Mouse (Mus musculus) kidney, adult 9 months (tissue): ENCODE measurements around the gene 1700008O03Rik.

Experiments
- DNase-seq: peaks from one replicate; pipeline ENCODE4 v3.0.0; 2022

The 1700008O03Rik gene

GRCm38 (mm10) chr7:44343459-44344015 lies 42.1 kb downstream of the 1700008O03Rik start:
- no peak for DNase-seq

GRCm38 (mm10) chr7:44341714-44342113 lies 43.9 kb downstream of the 1700008O03Rik start:
- DNase-seq = no peak

GRCm38 (mm10) chr7:44341119-44341518 lies 44.5 kb downstream of the 1700008O03Rik start:
- no peak for DNase-seq

- DNase-seq = no peak
Observed at GRCm38 (mm10) chr7:44340226-44340625, 45.4 kb downstream of the 1700008O03Rik start.

- DNase-seq = no peak
Observed at GRCm38 (mm10) chr7:44337121-44337849, 48.3 kb downstream of the 1700008O03Rik start.

GRCm38 (mm10) chr7:44336046-44337021 lies 49.3 kb downstream of the 1700008O03Rik start:
- no peak for DNase-seq

- DNase-seq = no peak
Observed at GRCm38 (mm10) chr7:44335031-44335878, 50.4 kb downstream of the 1700008O03Rik start.

GRCm38 (mm10) chr7:44334139-44334538 lies 51.5 kb downstream of the 1700008O03Rik start:
- no peak for DNase-seq

GRCm38 (mm10) chr7:44332336-44332735 lies 53.3 kb downstream of the 1700008O03Rik start:
- DNase-seq = no peak

- no peak for DNase-seq
Observed at GRCm38 (mm10) chr7:44326614-44327013, 59.0 kb downstream of the 1700008O03Rik start.

GRCm38 (mm10) chr7:44322290-44322689 lies 63.3 kb downstream of the 1700008O03Rik start:
- DNase-seq = no peak

- DNase-seq = no peak
Observed at GRCm38 (mm10) chr7:44320886-44321285, 64.7 kb downstream of the 1700008O03Rik start.

- DNase-seq = peak; percentile 31
Observed at GRCm38 (mm10) chr7:44317913-44318312, 67.7 kb downstream of the 1700008O03Rik start.

GRCm38 (mm10) chr7:44312484-44312883 lies 73.1 kb downstream of the 1700008O03Rik start:
- DNase-seq = no peak

- DNase-seq = peak; percentile 31
Observed at GRCm38 (mm10) chr7:44311713-44312304, 73.8 kb downstream of the 1700008O03Rik start.

- peak; percentile 18 for DNase-seq
Observed at GRCm38 (mm10) chr7:44310878-44311712, 74.5 kb downstream of the 1700008O03Rik start.

GRCm38 (mm10) chr7:44310285-44310877 lies 75.2 kb downstream of the 1700008O03Rik start:
- peak; percentile 9 for DNase-seq
